Mouse (Mus musculus): ENCODE data around the gene 1700037H04Rik. TPM values are rescaled to one million over a fixed set of nuclear protein-coding genes. Genes with fewer than 3 reads are reported as not detected.

1700037H04Rik gene
- polyA plus RNA-seq, 1 experiment from 2014 or later = 130 TPM

DNA sequence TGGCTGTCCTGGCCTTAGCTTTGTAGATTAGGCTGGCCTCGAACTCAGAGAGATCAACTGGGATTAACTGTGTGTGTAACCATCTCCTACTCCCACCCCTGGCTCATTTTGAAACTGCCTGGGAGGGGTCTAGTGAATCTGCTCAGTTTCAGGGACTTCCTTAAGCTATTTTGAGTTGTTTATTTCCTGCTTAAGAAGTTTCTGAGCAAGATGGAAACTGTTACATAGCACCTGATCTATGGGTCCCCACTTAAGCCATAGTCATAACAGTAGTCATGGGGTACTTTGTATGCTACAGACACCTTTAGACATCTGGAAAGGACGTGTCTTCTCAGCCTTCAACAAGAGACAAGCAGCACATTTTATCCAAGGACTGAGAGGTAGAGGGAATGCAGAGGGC, 40.8 kb upstream of the 1700037H04Rik start:
- no peak for ATAC-seq (ENCODE audit: insufficient read depth, low FRiP score, low TSS enrichment)

DNA sequence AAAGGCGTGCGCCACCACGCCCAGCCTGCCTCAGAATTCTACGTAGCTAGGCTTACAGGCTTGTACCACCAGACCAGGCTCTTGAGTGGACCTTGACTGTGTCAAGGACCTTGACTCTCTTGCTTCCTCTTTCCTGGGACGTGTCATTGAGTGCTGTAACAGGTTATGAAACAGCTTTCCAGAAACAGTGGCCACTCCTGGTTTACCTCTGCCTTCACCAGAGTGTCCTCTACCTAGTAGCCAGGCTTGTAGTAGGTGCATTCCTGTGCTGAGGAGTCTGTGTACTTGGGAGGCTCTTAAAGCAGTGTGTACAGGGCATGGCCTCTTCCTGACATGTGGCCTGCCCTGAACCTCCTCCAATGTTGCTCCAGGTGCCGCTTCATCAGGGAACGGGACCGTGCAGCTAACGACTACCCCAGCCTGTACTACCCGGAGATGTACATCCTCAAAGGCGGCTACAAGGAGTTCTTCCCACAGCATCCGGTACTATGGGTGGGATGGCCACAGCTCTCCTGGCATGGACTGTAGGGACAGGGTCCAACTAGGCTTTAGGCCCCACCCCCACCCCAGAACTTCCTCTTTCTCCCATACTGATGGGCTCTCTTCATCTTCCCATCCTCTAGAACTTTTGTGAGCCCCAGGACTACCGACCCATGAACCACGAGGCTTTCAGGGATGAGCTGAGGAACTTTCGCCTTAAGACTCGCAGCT, 36.9 kb upstream of the 1700037H04Rik start:
- Histone ChIP-seq H3K27me3 (ENCODE audit: control insufficient read depth, insufficient read depth, low read length) (no peaks in the 10 kb centered on the region), H3K4me2 (ENCODE audit: low read depth) (no peak overlapping the region), H3K9ac (ENCODE audit: low read length) (no peak overlapping the region), H3K4me3 (ENCODE audit: low read depth, low read length) (no peak overlapping the region), H3K4me1 (ENCODE audit: control insufficient read depth, insufficient read depth, low read length) (no peaks in the 10 kb centered on the region), H3K36me3 (ENCODE audit: control insufficient read depth, insufficient read depth, low read length) (peaks cover 6% of the 10 kb centered on the region), H3K9me3 (ENCODE audit: control insufficient read depth, low read length) (no peaks in the 10 kb centered on the region), H3K27ac (ENCODE audit: low read depth, low read length) (no peak overlapping the region)
- DNase-seq (ENCODE audit: low spot score) (no peak), ATAC-seq (ENCODE audit: insufficient read depth, low FRiP score, low TSS enrichment) (0 out of 2 replicates have a peak, but pooled peaks have one; percentile 26)
- WGBS = 92% methylated on average over 16 of the region's 16 CpGs

More for the DNA sequence above, 40.8 kb upstream of the 1700037H04Rik start:
- no peak overlapping the region for H3K9ac ChIP-seq (ENCODE audit: low read length)
- no peak overlapping the region for H3K4me3 ChIP-seq (ENCODE audit: low read depth, low read length)
- H3K36me3 ChIP-seq (ENCODE audit: control insufficient read depth, insufficient read depth, low read length) = no peaks in the 10 kb centered on the region; the same call in 1 of the 2 replicates
- H3K4me2 ChIP-seq (ENCODE audit: low read depth) = no peak overlapping the region
- WGBS = 77% methylated on average over 2 of the region's 2 CpGs
- H3K9me3 ChIP-seq (ENCODE audit: control insufficient read depth, low read length) = no peaks in the 10 kb centered on the region
- H3K27me3 ChIP-seq (ENCODE audit: control insufficient read depth, insufficient read depth, low read length) = no peaks in the 10 kb centered on the region
- no peak for DNase-seq (ENCODE audit: low spot score)
- no peaks in the 10 kb centered on the region for H3K4me1 ChIP-seq (ENCODE audit: control insufficient read depth, insufficient read depth, low read length)
- no peak overlapping the region for H3K27ac ChIP-seq (ENCODE audit: low read depth, low read length)

DNA sequence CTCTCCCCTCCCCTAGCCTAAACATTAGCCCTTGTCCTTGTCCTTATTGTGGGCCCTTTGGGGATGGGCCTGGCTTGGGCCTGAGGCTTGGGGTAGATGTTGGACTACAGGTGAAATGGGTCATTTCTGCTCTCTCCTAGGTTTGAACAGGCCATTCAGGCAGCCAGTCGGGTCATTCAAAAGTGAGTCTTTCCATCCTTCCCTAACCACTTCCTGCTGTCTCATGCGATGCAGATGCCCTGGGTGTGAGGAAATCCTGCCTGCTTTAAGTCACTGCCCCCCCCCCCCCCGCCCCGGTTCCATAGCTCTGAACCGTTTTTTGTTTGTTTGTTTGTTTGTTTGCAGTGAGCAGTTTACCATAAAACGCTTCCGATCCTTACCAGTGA, 31.1 kb upstream of the 1700037H04Rik start:
- Histone ChIP-seq H3K4me1 (ENCODE audit: control insufficient read depth, insufficient read depth, low read length) (peaks cover 23% of the 10 kb centered on the region), H3K4me3 (ENCODE audit: low read depth, low read length) (no peak overlapping the region), H3K27me3 (ENCODE audit: control insufficient read depth, insufficient read depth, low read length) (no peaks in the 10 kb centered on the region), H3K4me2 (ENCODE audit: low read depth) (no peak overlapping the region), H3K9ac (ENCODE audit: low read length) (no peak overlapping the region), H3K9me3 (ENCODE audit: control insufficient read depth, low read length) (no peaks in the 10 kb centered on the region), H3K36me3 (ENCODE audit: control insufficient read depth, insufficient read depth, low read length) (peaks cover 8% of the 10 kb centered on the region), H3K27ac (ENCODE audit: low read depth, low read length) (peak overlapping the region; percentile 84)
- ATAC-seq (ENCODE audit: insufficient read depth, low FRiP score, low TSS enrichment) (no peak; the same call in 1 of the 2 replicates), DNase-seq (ENCODE audit: low spot score) (no peak)
- 78% methylated on average over 7 of the region's 7 CpGs for WGBS

- peaks cover 8% of the 10 kb centered on the region for H3K36me3 ChIP-seq (ENCODE audit: control insufficient read depth, insufficient read depth, low read length)
- H3K4me3 ChIP-seq (ENCODE audit: low read depth, low read length) = no peak overlapping the region
- peaks cover 24% of the 10 kb centered on the region for H3K4me1 ChIP-seq (ENCODE audit: control insufficient read depth, insufficient read depth, low read length)
Observed at GRCm38 (mm10) chr2:131190344-131191004, 30.6 kb upstream of the 1700037H04Rik start.

DNA sequence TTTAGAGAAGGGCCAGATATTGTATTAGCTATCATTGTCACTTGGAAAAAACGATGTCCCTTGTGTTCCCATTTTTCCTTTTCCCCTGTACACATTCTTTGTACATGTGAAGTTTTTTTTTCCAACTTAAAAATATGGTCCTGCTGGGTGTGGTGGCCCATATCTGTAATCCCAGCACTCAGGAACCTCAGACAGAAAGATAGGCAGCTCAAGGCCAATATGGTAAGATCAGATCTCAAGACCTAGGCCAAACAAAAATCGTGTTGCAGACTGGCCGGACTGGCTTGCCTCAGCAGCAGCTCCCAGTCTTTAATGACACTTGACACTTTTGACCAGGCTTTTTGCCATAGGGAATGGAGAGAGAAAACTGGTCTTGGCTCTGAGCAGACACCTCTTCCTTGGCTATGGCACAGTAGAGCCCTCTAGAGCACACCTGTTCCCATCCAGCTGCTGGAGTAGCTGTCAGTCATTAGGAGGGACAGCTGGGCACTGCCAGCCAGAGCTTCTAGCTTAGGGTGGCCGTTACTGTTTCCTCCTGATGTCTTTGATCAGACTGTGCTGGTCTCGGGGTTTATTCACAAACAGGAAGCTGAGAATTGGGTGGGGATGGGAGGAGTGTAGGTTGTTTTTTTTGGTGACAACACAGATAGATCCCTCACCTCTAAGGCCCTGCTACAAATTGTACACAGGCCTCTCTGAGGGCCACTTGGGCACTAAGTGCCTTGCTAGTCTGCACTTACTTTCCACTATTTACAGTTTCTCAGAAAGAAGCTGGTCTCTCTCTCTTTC, 29.8 kb upstream of the 1700037H04Rik start:
- Histone ChIP-seq H3K27me3 (ENCODE audit: control insufficient read depth, insufficient read depth, low read length) (no peaks in the 10 kb centered on the region), H3K4me3 (ENCODE audit: low read depth, low read length) (no peak overlapping the region), H3K9ac (ENCODE audit: low read length) (peak overlapping the region; percentile 12; the same call in 1 of the 2 replicates), H3K27ac (ENCODE audit: low read depth, low read length) (peak overlapping the region; percentile 84), H3K9me3 (ENCODE audit: control insufficient read depth, low read length) (no peaks in the 10 kb centered on the region), H3K4me1 (ENCODE audit: control insufficient read depth, insufficient read depth, low read length) (peaks cover 24% of the 10 kb centered on the region), H3K4me2 (ENCODE audit: low read depth) (peak overlapping the region; percentile 33), H3K36me3 (ENCODE audit: control insufficient read depth, insufficient read depth, low read length) (peaks cover 8% of the 10 kb centered on the region; the same call in 1 of the 2 replicates)
- ATAC-seq (ENCODE audit: insufficient read depth, low FRiP score, low TSS enrichment) (no peak), DNase-seq (ENCODE audit: low spot score) (peak; percentile 21)
- WGBS = 53% methylated on average over 5 of the region's 5 CpGs

More at GRCm38 (mm10) chr2:131190344-131191004, 30.6 kb upstream of the 1700037H04Rik start:
- H3K27me3 ChIP-seq (ENCODE audit: control insufficient read depth, insufficient read depth, low read length) = no peaks in the 10 kb centered on the region
- peak overlapping the region; percentile 84 for H3K27ac ChIP-seq (ENCODE audit: low read depth, low read length)
- peak overlapping the region; percentile 13 for H3K4me2 ChIP-seq (ENCODE audit: low read depth)
- H3K9me3 ChIP-seq (ENCODE audit: control insufficient read depth, low read length) = no peaks in the 10 kb centered on the region
- WGBS = 16% methylated on average over 10 of the region's 10 CpGs
- peak; percentile 81 for ATAC-seq (ENCODE audit: insufficient read depth, low FRiP score, low TSS enrichment)
- DNase-seq (ENCODE audit: low spot score) = peak; percentile 78
- H3K9ac ChIP-seq (ENCODE audit: low read length) = no peak overlapping the region

- peak overlapping the region; percentile 74 for H3K4me2 ChIP-seq (ENCODE audit: low read depth)
- ATAC-seq (ENCODE audit: insufficient read depth, low FRiP score, low TSS enrichment) (no peak), DNase-seq (ENCODE audit: low spot score) (no peak)
- 97% methylated on average over 5 of the region's 5 CpGs for WGBS
- H3K27ac ChIP-seq (ENCODE audit: low read depth, low read length) = no peak overlapping the region
- no peaks in the 10 kb centered on the region for H3K9me3 ChIP-seq (ENCODE audit: control insufficient read depth, low read length)
- peak overlapping the region; percentile 62; the same call in 1 of the 2 replicates for H3K4me3 ChIP-seq (ENCODE audit: low read depth, low read length)
- no peaks in the 10 kb centered on the region for H3K27me3 ChIP-seq (ENCODE audit: control insufficient read depth, insufficient read depth, low read length)
- H3K36me3 ChIP-seq (ENCODE audit: control insufficient read depth, insufficient read depth, low read length) = peaks cover 6% of the 10 kb centered on the region; the same call in 1 of the 2 replicates
- no peak overlapping the region; the same call in 1 of the 2 replicates for H3K9ac ChIP-seq (ENCODE audit: low read length)
- H3K4me1 ChIP-seq (ENCODE audit: control insufficient read depth, insufficient read depth, low read length) = peaks cover 24% of the 10 kb centered on the region
Observed at GRCm38 (mm10) chr2:131188311-131188710, 28.4 kb upstream of the 1700037H04Rik start.

DNA sequence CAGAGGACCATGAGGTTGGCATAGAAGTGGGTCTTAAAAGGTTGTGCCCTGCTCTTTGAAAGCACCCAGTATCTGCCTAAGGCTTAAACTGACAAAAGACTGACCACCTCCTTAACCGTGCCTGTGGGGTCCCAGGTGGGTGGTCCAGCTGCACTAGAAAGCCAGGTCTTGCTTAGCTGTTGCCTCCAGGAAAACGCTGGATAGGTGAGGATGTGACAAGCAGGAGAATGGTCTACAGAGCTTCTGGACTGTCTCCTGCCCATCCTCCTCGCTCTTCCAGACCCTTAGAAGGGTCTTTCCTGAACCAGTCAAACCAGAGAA, 27.7 kb upstream of the 1700037H04Rik start:
- ATAC-seq (ENCODE audit: insufficient read depth, low FRiP score, low TSS enrichment) (no peak), DNase-seq (ENCODE audit: low spot score) (no peak)
- Histone ChIP-seq H3K4me2 (ENCODE audit: low read depth) (peak overlapping the region; percentile 74), H3K4me1 (ENCODE audit: control insufficient read depth, insufficient read depth, low read length) (peaks cover 24% of the 10 kb centered on the region), H3K36me3 (ENCODE audit: control insufficient read depth, insufficient read depth, low read length) (peaks cover 3% of the 10 kb centered on the region; the same call in 1 of the 2 replicates), H3K4me3 (ENCODE audit: low read depth, low read length) (peak overlapping the region; percentile 62), H3K27me3 (ENCODE audit: control insufficient read depth, insufficient read depth, low read length) (no peaks in the 10 kb centered on the region), H3K9me3 (ENCODE audit: control insufficient read depth, low read length) (no peaks in the 10 kb centered on the region), H3K9ac (ENCODE audit: low read length) (peak overlapping the region; percentile 79), H3K27ac (ENCODE audit: low read depth, low read length) (peak overlapping the region; percentile 29; the same call in 1 of the 2 replicates)
- 22% methylated on average over 3 of the region's 3 CpGs for WGBS

GRCm38 (mm10) chr2:131186771-131187601, 27.1 kb upstream of the 1700037H04Rik start, which contains the start of the genes Cdc25b and Spef1:
TSS of gene Cdc25b (plus strand) at chr2:131186949.
TSS of gene Spef1 (minus strand) at chr2:131187282.
- peak within 1 kb of the TSS; percentile 74 for H3K4me2 ChIP-seq (ENCODE audit: low read depth)
- H3K4me1 ChIP-seq (ENCODE audit: control insufficient read depth, insufficient read depth, low read length) = peaks cover 24% of the 10 kb centered on the region
- H3K27me3 ChIP-seq (ENCODE audit: control insufficient read depth, insufficient read depth, low read length) = no peaks in the 10 kb centered on the region
- peaks cover 3% of the 10 kb centered on the region; the same call in 1 of the 2 replicates for H3K36me3 ChIP-seq (ENCODE audit: control insufficient read depth, insufficient read depth, low read length)
- H3K9me3 ChIP-seq (ENCODE audit: control insufficient read depth, low read length) = no peaks in the 10 kb centered on the region
- DNase-seq (ENCODE audit: low spot score) (peak; percentile 91), ATAC-seq (ENCODE audit: insufficient read depth, low FRiP score, low TSS enrichment) (peak; percentile 84)
- H3K4me3 ChIP-seq (ENCODE audit: low read depth, low read length) = peak within 1 kb of the TSS; percentile 62
- under 1% methylated on average over 43 of the region's 43 CpGs for WGBS
- peak within 1 kb of the TSS; percentile 79 for H3K9ac ChIP-seq (ENCODE audit: low read length)
- H3K27ac ChIP-seq (ENCODE audit: low read depth, low read length) = peak within 1 kb of the TSS; percentile 54

Measured in neural tube, embryonic 11.5 days (tissue).